Mouse (Mus musculus) liver, adult 2 months (tissue): ENCODE measurements around the gene Acoxl. TPM values are rescaled to one million over a fixed set of nuclear protein-coding genes. Genes with fewer than 3 reads are reported as not detected.

Source experiments
- DNase-seq: peaks from one replicate; pipeline ENCODE4 v3.0.0-alpha.2; 2011; ENCODE audit warnings: low read depth, low spot score; ENCODE audit errors: extremely low read depth
- H3K27ac ChIP-seq: fragments of 200-500 bp; replicated peaks from 2 replicates; pipeline ENCODE4 v1.5.1; 2012; ENCODE audit warnings: low read depth, mild to moderate bottlenecking, control low read depth, inconsistent platforms, low read length; ENCODE audit not compliant: insufficient read depth
- H3K27me3 ChIP-seq: fragments of 200-500 bp; 2 replicates; pipeline ENCODE4 v1.6.1; 2012; ENCODE audit warnings: mild to moderate bottlenecking, moderate library complexity, low read length, inconsistent platforms; ENCODE audit not compliant: control insufficient read depth, insufficient read depth
- H3K36me3 ChIP-seq: fragments of 200-500 bp; 2 replicates; pipeline ENCODE4 v1.6.1; 2012; ENCODE audit warnings: low read length, inconsistent platforms; ENCODE audit not compliant: control insufficient read depth, insufficient read depth
- H3K4me1 ChIP-seq: fragments of 200-500 bp; 2 replicates; pipeline ENCODE4 v1.6.1; 2011; ENCODE audit warnings: low read length; ENCODE audit not compliant: control insufficient read depth, insufficient read depth
- H3K4me3 ChIP-seq: fragments of 200-500 bp; 2 replicates; pipeline ENCODE4 v1.5.1; 2011; ENCODE audit warnings: low read depth, mild to moderate bottlenecking, control low read depth, low read length, moderate library complexity; ENCODE audit not compliant: insufficient read depth
- H3K79me2 ChIP-seq: fragments of 200-500 bp; 2 replicates; pipeline ENCODE4 v1.6.1; 2012; ENCODE audit warnings: inconsistent platforms, mild to moderate bottlenecking, low read length, moderate library complexity; ENCODE audit not compliant: control insufficient read depth, insufficient read depth
- H3K9ac ChIP-seq: fragments of 200-500 bp; 2 replicates; pipeline ENCODE4 v1.6.1; 2012; ENCODE audit warnings: low read depth, mild to moderate bottlenecking, control low read depth, inconsistent platforms, low read length
- CTCF ChIP-seq: fragments of 200-500 bp; IDR thresholded peaks from 2 replicates; pipeline ENCODE4 v1.5.1; 2011; ENCODE audit warnings: low read depth, low read length, control low read depth
- POLR2A ChIP-seq: fragments of 200-500 bp; IDR thresholded peaks from 2 replicates; pipeline ENCODE4 v1.6.1; 2011; ENCODE audit warnings: low read length, control low read depth; ENCODE audit not compliant: insufficient read depth; ENCODE audit errors: extremely low read depth
- WGBS: fragments of 180-500 bp; shearing (Covaris S2); methylation state at CpG from one replicate; pipeline ENCODE4 v1.1.7; 2018; 5-methylcytosine and 5-hydroxymethylcytosine counted together
- polyA plus RNA-seq: library from polyadenylated mRNA; depleted of rRNA; stranded (reverse); fragments of >200 nt; gene quantifications from 2 replicates; pipeline ENCODE4 v1.2.3, GENCODE M21; 2012
- total RNA-seq: library from RNA; depleted of rRNA; stranded (reverse); fragments of >200 nt; gene quantifications from 2 replicates; pipeline ENCODE4 v1.2.3, GENCODE M21; 2014

The Acoxl gene
- total and polyA plus RNA-seq, 2 experiments = not detected

DNA sequence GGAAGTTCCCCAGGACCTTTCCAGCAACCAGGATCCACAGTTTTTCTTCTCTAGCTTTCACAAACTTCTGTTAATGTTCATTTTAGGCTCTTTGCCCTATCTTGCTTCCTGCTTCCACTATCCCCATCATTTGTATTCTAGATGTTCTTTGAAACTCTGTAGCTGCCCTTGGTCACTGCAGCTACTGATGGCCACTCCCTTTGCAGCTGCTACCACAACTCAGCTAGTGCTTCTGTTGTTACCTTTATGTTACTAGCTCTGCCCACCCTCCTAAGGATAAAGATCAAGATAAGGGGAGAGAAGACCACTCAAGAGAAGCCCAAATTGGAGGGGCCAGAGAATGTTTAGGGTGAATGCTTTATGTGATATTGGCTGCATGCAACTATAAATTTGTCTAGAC is 7.3 kb downstream of the Acoxl start:
- H3K4me1 ChIP-seq = no peaks in the 10 kb centered on the region
- DNase-seq = no peak
- H3K4me3 ChIP-seq = no peak overlapping the region
- H3K79me2 ChIP-seq = no peaks in the 10 kb centered on the region
- no peak overlapping the region for H3K27ac ChIP-seq
- peaks cover 3% of the 10 kb centered on the region; the same call in 1 of the 2 replicates for H3K27me3 ChIP-seq
- TF ChIP-seq CTCF (no peak), POLR2A (no peak)
- H3K9ac ChIP-seq = no peak overlapping the region
- H3K36me3 ChIP-seq = no peaks in the 10 kb centered on the region

DNA sequence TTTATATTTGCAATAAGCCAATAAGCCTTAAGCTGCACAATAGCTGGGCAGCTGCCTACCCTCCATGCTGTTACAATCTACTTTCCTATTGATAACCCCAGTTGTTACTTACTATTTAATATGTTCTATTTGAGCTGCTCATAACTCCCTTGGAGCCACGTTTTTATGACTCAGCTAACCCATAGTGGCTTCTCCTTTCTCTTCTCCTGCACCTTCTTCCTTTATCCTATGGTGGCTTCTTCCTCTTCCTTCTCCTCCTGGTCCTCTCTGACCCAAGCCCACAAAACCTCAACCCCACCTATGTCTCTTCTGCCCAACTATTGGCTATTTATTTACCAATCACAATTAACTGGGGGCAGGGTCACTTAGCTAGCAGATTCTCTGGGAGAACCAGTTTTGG is 7.9 kb downstream of the Acoxl start:
- H3K27ac ChIP-seq = no peak overlapping the region
- no peak for DNase-seq
- TF ChIP-seq POLR2A (no peak), CTCF (no peak)
- H3K4me1 ChIP-seq = no peaks in the 10 kb centered on the region
- no peaks in the 10 kb centered on the region for H3K79me2 ChIP-seq
- H3K4me3 ChIP-seq = no peak overlapping the region
- H3K27me3 ChIP-seq = peaks cover 3% of the 10 kb centered on the region; the same call in 1 of the 2 replicates
- no peaks in the 10 kb centered on the region for H3K36me3 ChIP-seq
- no peak overlapping the region for H3K9ac ChIP-seq
- WGBS = 15% methylated on average over 1 of the region's 1 CpGs

DNA sequence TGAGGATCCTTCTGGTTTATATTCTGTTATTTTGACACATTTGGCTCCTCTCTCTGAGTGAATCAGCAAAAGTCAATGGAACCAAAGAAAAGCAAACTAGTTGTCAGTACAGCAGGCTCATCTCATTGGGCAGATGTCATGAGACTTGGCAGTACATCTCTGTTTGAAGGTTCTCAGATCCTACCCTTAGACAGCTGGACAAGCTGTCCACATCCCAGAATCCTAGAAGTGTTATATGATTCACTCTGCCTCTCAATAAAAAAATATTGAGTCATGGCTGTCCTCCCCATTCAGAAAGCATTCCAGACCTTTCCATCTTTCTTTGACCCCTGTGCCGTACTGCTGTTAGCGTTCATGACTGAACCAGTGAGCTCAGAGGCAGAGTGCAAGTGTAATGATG is 11.7 kb downstream of the Acoxl start:
- H3K27me3 ChIP-seq = 0 out of 2 replicates have a peak, but pooled peaks cover 3% of the 10 kb centered on the region

DNA sequence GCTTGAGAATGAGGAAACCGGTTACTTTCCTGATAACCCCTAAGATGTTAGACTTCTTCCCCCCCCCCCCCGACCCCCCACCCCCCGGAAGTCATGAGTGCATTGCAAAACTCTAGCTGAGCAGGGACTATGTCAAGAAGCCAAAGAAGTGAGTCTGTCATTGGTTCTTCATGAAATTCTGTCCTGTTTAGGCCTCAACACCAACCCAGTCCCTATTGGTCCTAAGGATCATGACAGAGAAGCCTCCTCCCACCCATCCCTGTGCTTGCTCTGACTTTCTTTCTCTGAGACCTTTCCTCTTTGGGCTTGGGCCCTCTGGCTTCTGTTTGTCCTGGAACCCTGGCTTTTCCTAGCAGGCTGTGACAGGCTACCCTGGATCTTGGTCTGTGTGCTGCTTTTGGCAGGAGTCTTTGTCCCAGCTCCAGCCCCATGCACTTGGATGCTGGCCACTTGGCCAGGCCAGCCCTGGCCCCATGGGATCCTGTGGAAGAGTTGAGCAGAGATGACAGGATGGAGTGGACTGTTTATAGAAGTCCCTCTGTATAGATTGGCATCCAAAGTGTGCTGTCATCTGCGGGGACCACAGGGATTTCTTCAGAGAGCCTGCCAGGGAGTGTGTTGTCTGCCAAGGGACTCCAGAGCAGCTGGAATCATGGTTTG is 15.8 kb downstream of the Acoxl start:
- Histone ChIP-seq H3K27ac (no peak overlapping the region), H3K27me3 (no peaks in the 10 kb centered on the region), H3K4me3 (no peak overlapping the region), H3K36me3 (no peaks in the 10 kb centered on the region), H3K9ac (no peak overlapping the region), H3K79me2 (no peaks in the 10 kb centered on the region), H3K4me1 (no peaks in the 10 kb centered on the region)
- TF ChIP-seq CTCF (no peak), POLR2A (no peak)
- WGBS = 60% methylated on average over 4 of the region's 4 CpGs
- peak; percentile 40 for DNase-seq

More for the DNA sequence above, 11.7 kb downstream of the Acoxl start:
- DNase-seq = no peak
- TF ChIP-seq POLR2A = no peak
- TF ChIP-seq CTCF = no peak
- no peaks in the 10 kb centered on the region for H3K4me1 ChIP-seq
- no peak overlapping the region for H3K4me3 ChIP-seq
- no peaks in the 10 kb centered on the region for H3K79me2 ChIP-seq
- no peaks in the 10 kb centered on the region for H3K36me3 ChIP-seq
- no peak overlapping the region for H3K9ac ChIP-seq
- WGBS = 90% methylated on average over 2 of the region's 2 CpGs
- no peak overlapping the region for H3K27ac ChIP-seq

DNA sequence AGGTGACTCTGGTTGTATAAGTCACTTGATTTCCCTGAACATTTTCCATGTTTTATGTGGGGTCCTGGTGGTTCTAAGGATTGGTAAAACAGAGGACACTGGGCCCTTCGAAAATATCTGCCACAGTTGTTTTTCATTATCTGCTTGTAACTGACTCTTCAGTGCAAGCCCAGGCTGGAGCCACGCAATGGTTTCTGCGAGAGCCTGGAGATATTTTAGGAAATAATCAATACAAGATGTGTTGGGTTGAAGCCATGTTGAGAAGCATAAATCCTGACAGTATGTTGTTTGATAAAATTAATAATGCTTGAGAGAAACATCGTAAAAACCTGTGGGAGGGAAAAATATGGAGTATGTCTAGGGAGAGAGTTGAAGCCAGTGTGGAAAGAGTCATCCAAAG is 25.7 kb downstream of the Acoxl start:
- H3K79me2 ChIP-seq = no peaks in the 10 kb centered on the region
- DNase-seq = no peak
- peaks cover 2% of the 10 kb centered on the region; the same call in 1 of the 2 replicates for H3K27me3 ChIP-seq
- H3K9ac ChIP-seq = no peak overlapping the region
- H3K4me3 ChIP-seq = no peak overlapping the region
- no peak for TF ChIP-seq POLR2A
- WGBS = 63% methylated on average over 4 of the region's 4 CpGs
- H3K27ac ChIP-seq = no peak overlapping the region
- H3K4me1 ChIP-seq = no peaks in the 10 kb centered on the region
- no peaks in the 10 kb centered on the region for H3K36me3 ChIP-seq

DNA sequence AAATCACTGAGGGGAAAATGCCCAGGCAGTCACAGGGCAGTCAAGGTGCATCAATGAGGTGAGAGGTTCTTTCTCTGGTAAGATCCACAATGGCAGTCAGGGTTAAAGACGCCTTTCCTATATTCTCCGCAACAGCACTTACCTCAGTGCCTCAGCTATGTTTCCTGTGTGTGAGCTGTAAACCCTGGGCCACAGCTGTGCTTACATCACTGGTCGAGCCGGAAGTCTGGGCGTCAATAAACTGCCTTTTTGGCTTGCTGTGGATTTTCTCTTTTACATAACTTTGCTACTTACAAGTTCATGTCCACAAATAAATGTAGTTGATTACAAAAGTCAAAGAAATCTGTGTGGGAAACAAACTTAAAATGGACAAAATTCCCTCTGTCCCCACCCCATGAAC is 42.4 kb downstream of the Acoxl start:
- Histone ChIP-seq H3K36me3 (no peaks in the 10 kb centered on the region), H3K27me3 (no peaks in the 10 kb centered on the region), H3K27ac (no peak overlapping the region), H3K9ac (no peak overlapping the region), H3K79me2 (no peaks in the 10 kb centered on the region), H3K4me1 (no peaks in the 10 kb centered on the region), H3K4me3 (no peak overlapping the region)
- no peak for DNase-seq
- WGBS = 76% methylated on average over 5 of the region's 5 CpGs
- no peak for TF ChIP-seq POLR2A
- no peak for TF ChIP-seq CTCF
